Mouse (Mus musculus) adrenal gland, adult 8-10 months (tissue): Measurements from ENCODE around the gene Gm14151. TPM values are rescaled to one million over a fixed set of nuclear protein-coding genes. Genes with fewer than 3 reads are reported as not detected.
A peak's percentile ranks its signal among the peaks of the same experiment; 100 is the strongest.
"Not testable (repeated sequence)": the region's sequence is repeated elsewhere in the genome, so short reads cannot be mapped to it uniquely, and the experiment has no call there.

Experiments
- DNase-seq: peaks from one replicate; pipeline ENCODE4 v3.0.0; 2022
- total RNA-seq, 4 experiments: library from RNA; stranded (reverse); gene quantifications; 2 replicates each; pipeline ENCODE4 v1.2.4; 2022

Gene Gm14151
- not detected for total RNA-seq

DNA sequence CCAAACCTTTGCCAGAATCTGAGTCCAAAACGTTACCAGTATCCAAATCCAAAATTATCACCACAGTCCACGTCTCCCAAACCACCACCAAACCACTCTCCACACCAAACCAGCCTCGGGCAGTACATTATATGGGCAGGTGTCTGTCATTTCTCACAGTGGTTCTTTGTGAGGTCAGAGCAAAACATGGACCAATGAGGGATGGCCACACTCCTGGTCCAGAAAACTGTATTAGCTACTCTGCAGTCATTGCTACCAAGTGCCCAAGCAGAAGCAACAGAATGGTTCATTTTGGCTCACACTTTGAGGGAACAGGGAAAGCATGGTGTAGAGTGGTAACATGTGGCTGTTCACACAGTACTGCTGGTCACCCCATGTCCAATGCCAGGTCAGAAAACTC is at the start of gene Gm14151:
Gene Gm14151, minus strand, starts transcription at position 101 of the 400 bp plus-strand sequence.
- not testable (repeated sequence) for DNase-seq

DNA sequence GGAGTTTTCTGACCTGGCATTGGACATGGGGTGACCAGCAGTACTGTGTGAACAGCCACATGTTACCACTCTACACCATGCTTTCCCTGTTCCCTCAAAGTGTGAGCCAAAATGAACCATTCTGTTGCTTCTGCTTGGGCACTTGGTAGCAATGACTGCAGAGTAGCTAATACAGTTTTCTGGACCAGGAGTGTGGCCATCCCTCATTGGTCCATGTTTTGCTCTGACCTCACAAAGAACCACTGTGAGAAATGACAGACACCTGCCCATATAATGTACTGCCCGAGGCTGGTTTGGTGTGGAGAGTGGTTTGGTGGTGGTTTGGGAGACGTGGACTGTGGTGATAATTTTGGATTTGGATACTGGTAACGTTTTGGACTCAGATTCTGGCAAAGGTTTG is 5.8 kb upstream of the Gm14151 start, which contains the start of gene Gm14147:
Gene Gm14147, plus strand, starts transcription at position 301 of the 400 bp plus-strand sequence.
- DNase-seq: not testable (repeated sequence)

DNA sequence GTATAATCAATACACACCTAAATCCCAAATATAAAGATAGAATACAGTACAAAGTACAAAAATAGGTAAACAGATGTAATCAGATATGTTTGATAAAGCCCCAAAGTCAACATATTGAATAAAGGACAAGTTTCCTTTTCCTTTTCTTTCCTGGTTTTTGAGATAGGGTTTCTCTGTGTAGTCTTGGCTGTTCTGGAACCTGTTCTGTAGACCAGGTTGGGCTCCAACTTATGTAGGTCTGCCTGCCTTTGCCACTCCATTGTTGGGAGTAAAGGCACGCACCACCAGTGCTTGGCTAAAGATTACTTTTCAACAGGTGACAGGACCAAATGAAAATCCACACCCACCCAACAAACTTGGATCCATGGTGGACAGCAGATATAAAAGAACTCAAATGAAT is 35.5 kb downstream of the Gm14151 start:
- DNase-seq: no peak

GRCm38 (mm10) chr2:151040411-151040810 is 51.7 kb downstream of the Gm14151 start:
- DNase-seq: no peak

DNA sequence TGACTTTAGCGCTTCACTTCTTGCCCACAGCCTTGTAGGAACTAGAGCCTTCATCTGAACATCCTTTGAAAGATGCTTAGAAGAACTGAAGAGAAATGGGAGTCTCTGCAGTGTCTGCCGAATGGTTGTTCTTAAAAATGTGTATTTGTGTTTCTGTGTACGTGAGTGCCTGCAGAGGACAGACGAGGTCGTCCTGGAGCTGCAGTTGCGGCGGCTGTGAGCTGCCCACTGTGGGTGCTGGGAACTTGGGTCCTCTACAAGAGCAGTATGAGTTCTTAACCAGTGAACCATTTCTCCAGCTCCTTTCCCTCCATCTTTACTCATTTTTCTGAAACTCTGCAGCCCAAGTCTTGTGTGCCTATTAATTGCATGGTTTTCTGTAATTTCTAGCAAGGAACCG is 52.4 kb downstream of the Gm14151 start:
- no peak for DNase-seq

DNA sequence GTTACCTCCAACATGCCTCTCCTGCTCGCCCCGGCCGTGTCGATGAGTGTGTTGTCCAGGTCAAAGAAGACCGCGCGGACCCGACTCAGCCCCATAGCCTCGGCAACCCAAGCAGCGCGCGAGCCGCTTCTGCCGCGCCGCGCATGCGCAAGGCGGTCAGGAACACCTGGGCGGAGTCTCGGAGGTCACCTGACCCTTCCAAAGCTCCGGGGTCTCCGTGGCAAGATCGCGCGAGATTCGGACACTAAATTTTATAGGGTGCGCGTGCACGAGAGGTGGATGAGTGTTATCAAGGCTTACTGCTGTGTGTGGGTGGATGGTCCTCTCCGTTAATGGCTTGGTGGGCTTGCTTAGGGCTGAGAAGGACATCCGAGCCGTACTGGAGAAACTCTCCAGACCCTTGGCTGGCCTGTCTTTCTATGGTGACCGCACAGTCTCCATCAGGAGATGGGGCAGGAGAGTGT is 52.9 kb downstream of the Gm14151 start, which contains the start of the genes Ninl and Nanp:
Gene Ninl, minus strand, starts transcription at position 151 of the 464 bp plus-strand sequence.
Gene Nanp, minus strand, starts transcription at position 167 of the 464 bp plus-strand sequence.
- DNase-seq: peak; percentile 92

DNA sequence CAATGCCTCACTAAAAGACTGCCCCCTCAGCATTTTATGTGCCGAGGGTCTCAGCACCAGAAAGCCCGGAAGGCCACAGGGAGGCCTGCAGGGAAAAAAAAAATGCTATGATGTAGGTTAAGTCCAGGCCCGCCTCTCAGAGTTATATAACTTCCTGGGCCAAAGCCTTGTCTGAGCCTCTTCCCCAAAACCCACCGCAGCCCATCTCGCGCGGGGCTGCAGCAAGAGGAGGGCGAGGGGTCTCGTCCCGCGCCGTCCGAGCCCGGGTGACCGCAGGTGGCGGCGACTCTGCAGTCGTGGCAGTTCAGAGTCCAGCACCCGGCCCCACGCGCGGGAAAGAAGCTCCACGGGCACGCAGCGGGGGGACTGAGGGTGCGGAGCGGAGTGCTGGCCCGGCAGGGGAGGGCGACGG is 53.3 kb downstream of the Gm14151 start:
- no peak for DNase-seq

DNA sequence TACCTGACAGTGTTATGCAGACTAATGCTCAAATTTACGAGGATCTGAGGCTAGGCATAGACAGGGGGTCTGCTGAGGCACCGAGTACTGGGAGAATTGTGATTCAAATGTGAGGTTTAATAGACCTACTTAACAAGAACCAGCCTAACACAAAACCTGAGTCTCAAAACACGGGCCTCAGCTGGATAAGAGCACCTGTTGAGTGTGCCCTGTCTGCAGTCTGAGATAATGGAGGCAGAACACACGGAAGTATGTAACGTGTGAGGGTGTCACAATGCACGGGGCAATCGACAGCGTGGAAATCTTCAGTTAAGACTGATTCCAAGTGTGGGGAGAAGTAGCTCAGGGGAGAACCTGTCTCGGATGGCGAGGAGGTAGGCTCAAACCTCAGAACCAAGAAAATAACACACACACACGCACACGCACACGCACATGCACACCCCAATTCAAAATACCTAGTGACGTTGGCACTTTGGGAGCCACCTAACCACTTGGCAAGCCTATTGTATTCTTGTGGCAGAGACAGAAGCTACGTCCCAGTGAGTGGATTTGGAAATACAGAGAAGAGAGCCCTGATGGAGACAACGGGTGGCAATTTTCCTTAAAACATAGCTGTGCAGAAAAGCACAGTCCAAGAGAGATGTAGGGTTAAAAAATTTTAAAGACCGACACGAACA is 54.1 kb downstream of the Gm14151 start:
- DNase-seq: no peak

DNA sequence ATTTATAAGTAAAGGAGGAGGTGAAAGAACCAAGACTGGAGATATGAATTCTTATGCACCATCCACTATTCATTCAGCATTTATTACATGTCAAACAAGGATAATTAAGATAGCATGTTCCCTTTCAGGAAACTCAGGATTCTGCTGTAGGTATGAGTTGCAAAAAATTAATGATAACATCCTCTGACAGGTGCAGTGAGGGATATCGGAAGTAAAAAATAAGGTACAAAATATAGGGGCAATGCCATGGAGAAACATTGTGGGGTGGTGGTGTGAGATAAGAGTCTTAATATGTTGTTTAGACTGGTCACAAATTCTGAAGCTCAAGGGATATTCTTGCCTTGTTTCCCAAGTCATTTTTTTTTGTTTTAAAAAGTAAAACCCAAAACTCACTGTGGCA is 54.9 kb downstream of the Gm14151 start:
- DNase-seq: no peak

Other genes starting within 250 kb of the Gm14151 start
- gene Abhd12, start 187.6 kb downstream of the Gm14151 start, total RNA-seq: 100 to 1,000 TPM in 1 of 4 experiments, 10 to 100 TPM in 3; 76.1 to 111 (median 90.2) TPM
- gene Gins1, start 186.9 kb downstream of the Gm14151 start, total RNA-seq: 1 to 10 TPM; 2.4 to 2.7 (median 2.6) TPM
- gene Ninl, start 53.0 kb downstream of the Gm14151 start, total RNA-seq: 10 to 100 TPM; 22.3 to 36.1 (median 28.0) TPM
- gene Nanp, start 53.0 kb downstream of the Gm14151 start, total RNA-seq: 10 to 100 TPM; 10.8 to 17.5 (median 17.0) TPM
- not detected for gene Gm14147, start 5.9 kb upstream of the Gm14151 start, total RNA-seq